Mouse (Mus musculus) CH12.LX (cell line): ENCODE data around the gene Anxa8. TPM values are rescaled to one million over a fixed set of nuclear protein-coding genes. Genes with fewer than 3 reads are reported as not detected.

ENCODE experiments used
- DNase-seq: peaks from one replicate; pipeline ENCODE4 v3.0.0-alpha.2; 2013; ENCODE audit errors: extremely low read depth
- H3K27ac ChIP-seq: 2 replicates; pipeline ENCODE4 v1.5.1; 2012; ENCODE audit warnings: low read depth, mild to moderate bottlenecking, control low read depth, moderate library complexity; ENCODE audit not compliant: insufficient read depth
- H3K27me3 ChIP-seq: replicated peaks from 2 replicates; pipeline ENCODE3; 2012; ENCODE audit warnings: inconsistent platforms
- H3K36me3 ChIP-seq, 2 experiments: replicated peaks in 1 of 2; 2 replicates each; pipeline versions ENCODE3 to v1.6.1; 2012; ENCODE audit warnings: inconsistent platforms in 1 of 2, low read length in 1 of 2, mild to moderate bottlenecking in 1 of 2, mixed read lengths in 1 of 2, moderate library complexity in 1 of 2; ENCODE audit not compliant: control insufficient read depth in 1 of 2, insufficient read depth in 1 of 2
- H3K4me1 ChIP-seq, 2 experiments: 2 replicates each; pipeline ENCODE4 v1.6.1; 2012; ENCODE audit warnings: inconsistent platforms in 1 of 2, moderate library complexity in 1 of 2; ENCODE audit not compliant: insufficient read depth in 2 of 2, control insufficient read depth in 1 of 2
- H3K4me2 ChIP-seq: 2 replicates; pipeline ENCODE4 v1.6.1; 2012; ENCODE audit warnings: low read depth, mild to moderate bottlenecking, control low read depth; ENCODE audit not compliant: poor library complexity, insufficient read depth, severe bottlenecking
- H3K4me3 ChIP-seq, 3 experiments: fragments of 150-350 bp in 1 of 3; sonication (generic) in 1 of 3; replicated peaks in 1 of 3; 2 replicates each; pipeline versions ENCODE3 to v1.5.1; 2011 to 2012; ENCODE audit warnings: low read depth in 2 of 3, low read length in 2 of 3, mild to moderate bottlenecking in 2 of 3, moderate library complexity in 2 of 3, control low read depth in 1 of 3, improper control_type of control experiment in 1 of 3, inconsistent platforms in 1 of 3, mixed read lengths in 1 of 3; ENCODE audit not compliant: poor library complexity in 1 of 3
- H3K79me2 ChIP-seq: replicated peaks from 2 replicates; pipeline ENCODE4 v1.6.1; 2012; ENCODE audit warnings: mild to moderate bottlenecking, moderate library complexity; ENCODE audit not compliant: control insufficient read depth, poor library complexity, insufficient read depth, severe bottlenecking; ENCODE audit errors: extremely low read depth
- H3K9ac ChIP-seq: 2 replicates; pipeline ENCODE4 v1.6.1; 2012; ENCODE audit warnings: low read depth, mild to moderate bottlenecking, control low read depth, moderate library complexity; ENCODE audit not compliant: insufficient read depth
- H3K9me3 ChIP-seq: replicated peaks from 2 replicates; pipeline ENCODE3; 2012; ENCODE audit warnings: low read length, inconsistent platforms, mixed read lengths
- BHLHE40 ChIP-seq: IDR thresholded peaks from 2 replicates; pipeline ENCODE4 v1.6.1; 2011; ENCODE audit warnings: mild to moderate bottlenecking, low read depth, low read length, improper control_type of control experiment
- CHD1 ChIP-seq: IDR thresholded peaks from 2 replicates; pipeline ENCODE4 v1.6.1; 2012; ENCODE audit warnings: low read depth, low read length, improper control_type of control experiment, inconsistent platforms
- CHD2 ChIP-seq: IDR thresholded peaks from 2 replicates; pipeline ENCODE4 v1.6.1; 2011; ENCODE audit warnings: low read length, improper control_type of control experiment
- CTCF ChIP-seq, 2 experiments: IDR thresholded peaks in 1 of 2; conservative IDR thresholded peaks in 1 of 2; 2 replicates each; pipeline ENCODE4 v1.5.1; 2011 to 2012; ENCODE audit warnings: low read depth in 2 of 2, low read length in 2 of 2, improper control_type of control experiment in 1 of 2, inconsistent platforms in 1 of 2, mild to moderate bottlenecking in 1 of 2, moderate library complexity in 1 of 2
- E2F4 ChIP-seq: IDR thresholded peaks from 2 replicates; pipeline ENCODE4 v1.6.1; 2011; ENCODE audit warnings: low read depth, low read length, improper control_type of control experiment; ENCODE audit not compliant: insufficient replicate concordance
- ELF1 ChIP-seq: IDR thresholded peaks from 2 replicates; pipeline ENCODE4 v1.6.1; 2014; ENCODE audit warnings: low read depth, mild to moderate bottlenecking, inconsistent platforms, low read length, improper control_type of control experiment
- EP300 ChIP-seq: IDR thresholded peaks from 2 replicates; pipeline ENCODE4 v1.6.1; 2011; ENCODE audit warnings: low read length, improper control_type of control experiment
- ETS1 ChIP-seq: conservative IDR thresholded peaks from 2 replicates; pipeline ENCODE4 v1.6.1; 2012; ENCODE audit warnings: low read depth, mild to moderate bottlenecking, inconsistent platforms, low read length, improper control_type of control experiment, moderate library complexity
- GABPA ChIP-seq: IDR thresholded peaks from 2 replicates; pipeline ENCODE4 v1.6.1; 2012; ENCODE audit warnings: low read depth, low read length, improper control_type of control experiment, inconsistent platforms; ENCODE audit not compliant: insufficient replicate concordance
- HCFC1 ChIP-seq: IDR thresholded peaks from 2 replicates; pipeline ENCODE4 v1.6.1; 2012; ENCODE audit warnings: low read depth, mild to moderate bottlenecking, inconsistent platforms, low read length, improper control_type of control experiment
- IRF4 ChIP-seq: IDR thresholded peaks from 2 replicates; pipeline ENCODE4 v1.6.1; 2014; ENCODE audit warnings: low read depth, mild to moderate bottlenecking, inconsistent platforms, low read length, improper control_type of control experiment
- JUN ChIP-seq: IDR thresholded peaks from 2 replicates; pipeline ENCODE4 v1.6.1; 2011; ENCODE audit warnings: low read depth, mild to moderate bottlenecking, low read length, improper control_type of control experiment, moderate library complexity; ENCODE audit not compliant: insufficient read depth
- JUND ChIP-seq: conservative IDR thresholded peaks from 2 replicates; pipeline ENCODE4 v1.6.1; 2011; ENCODE audit warnings: low read depth, low read length, improper control_type of control experiment
- KAT2A ChIP-seq: IDR thresholded peaks from 2 replicates; pipeline ENCODE4 v1.6.1; 2012; ENCODE audit warnings: low read length, improper control_type of control experiment, inconsistent platforms; ENCODE audit not compliant: insufficient replicate concordance
- MAFK ChIP-seq: IDR thresholded peaks from 2 replicates; pipeline ENCODE4 v1.6.1; 2011; ENCODE audit warnings: low read length, improper control_type of control experiment; ENCODE audit not compliant: insufficient replicate concordance
- MAX ChIP-seq: IDR thresholded peaks from 2 replicates; pipeline ENCODE4 v1.6.1; 2011; ENCODE audit warnings: low read length, improper control_type of control experiment
- MAZ ChIP-seq: IDR thresholded peaks from 2 replicates; pipeline ENCODE4 v1.6.1; 2012; ENCODE audit warnings: low read depth, mild to moderate bottlenecking, inconsistent platforms, low read length, improper control_type of control experiment, moderate library complexity
- MEF2A ChIP-seq: IDR thresholded peaks from 2 replicates; pipeline ENCODE4 v1.6.1; 2014; ENCODE audit warnings: low read depth, mild to moderate bottlenecking, inconsistent platforms, low read length, improper control_type of control experiment, borderline replicate concordance
- MXI1 ChIP-seq: IDR thresholded peaks from 2 replicates; pipeline ENCODE4 v1.6.1; 2011; ENCODE audit warnings: mild to moderate bottlenecking, low read depth, low read length, improper control_type of control experiment
- MYC ChIP-seq: IDR thresholded peaks from 2 replicates; pipeline ENCODE4 v1.6.1; 2011; ENCODE audit warnings: low read depth, mild to moderate bottlenecking, improper control_type of control experiment, low read length
- NELFE ChIP-seq: IDR thresholded peaks from 2 replicates; pipeline ENCODE4 v1.6.1; 2011; ENCODE audit warnings: low read depth, low read length, improper control_type of control experiment
- NRF1 ChIP-seq: IDR thresholded peaks from 2 replicates; pipeline ENCODE4 v1.6.1; 2014; ENCODE audit warnings: low read depth, mild to moderate bottlenecking, inconsistent platforms, low read length, improper control_type of control experiment, moderate library complexity
- PAX5 ChIP-seq: IDR thresholded peaks from 2 replicates; pipeline ENCODE4 v1.6.1; 2012; ENCODE audit warnings: low read length, inconsistent platforms, mixed read lengths
- POLR2A ChIP-seq: IDR thresholded peaks from 2 replicates; pipeline ENCODE4 v1.6.1; 2011; ENCODE audit warnings: low read depth, mild to moderate bottlenecking, improper control_type of control experiment, low read length
- POLR2AphosphoS2 ChIP-seq: IDR thresholded peaks from 2 replicates; pipeline ENCODE4 v1.6.1; 2011; ENCODE audit warnings: low read depth, low read length, improper control_type of control experiment
- RAD21 ChIP-seq: IDR thresholded peaks from 2 replicates; pipeline ENCODE4 v1.6.1; 2011; ENCODE audit warnings: low read depth, mild to moderate bottlenecking, low read length, improper control_type of control experiment, moderate library complexity
- RCOR1 ChIP-seq: conservative IDR thresholded peaks from 2 replicates; pipeline ENCODE4 v1.6.1; 2012; ENCODE audit warnings: low read depth, mild to moderate bottlenecking, inconsistent platforms, low read length, improper control_type of control experiment
- SIN3A ChIP-seq: IDR thresholded peaks from 2 replicates; pipeline ENCODE4 v1.6.1; 2012; ENCODE audit warnings: low read length, improper control_type of control experiment, inconsistent platforms
- SMC3 ChIP-seq: IDR thresholded peaks from 2 replicates; pipeline ENCODE4 v1.6.1; 2011; ENCODE audit warnings: low read depth, low read length, improper control_type of control experiment
- TBP ChIP-seq: conservative IDR thresholded peaks from 2 replicates; pipeline ENCODE4 v1.6.1; 2011; ENCODE audit warnings: low read depth, low read length, improper control_type of control experiment
- TCF12 ChIP-seq: IDR thresholded peaks from 2 replicates; pipeline ENCODE4 v1.6.1; 2014; ENCODE audit warnings: low read depth, mild to moderate bottlenecking, inconsistent platforms, low read length, improper control_type of control experiment
- UBTF ChIP-seq: IDR thresholded peaks from 2 replicates; pipeline ENCODE4 v1.6.1; 2012; ENCODE audit warnings: low read depth, mild to moderate bottlenecking, inconsistent platforms, low read length, improper control_type of control experiment, moderate library complexity
- USF1 ChIP-seq: IDR thresholded peaks from 2 replicates; pipeline ENCODE4 v1.6.1; 2014; ENCODE audit warnings: low read depth, mild to moderate bottlenecking, inconsistent platforms, low read length, improper control_type of control experiment
- USF2 ChIP-seq: conservative IDR thresholded peaks from 2 replicates; pipeline ENCODE4 v1.6.1; 2011; ENCODE audit warnings: low read depth, low read length, improper control_type of control experiment
- ZC3H11A ChIP-seq: IDR thresholded peaks from 2 replicates; pipeline ENCODE4 v1.6.1; 2012; ENCODE audit warnings: low read depth, mild to moderate bottlenecking, inconsistent platforms, low read length, improper control_type of control experiment
- ZKSCAN1 ChIP-seq: IDR thresholded peaks from 2 replicates; pipeline ENCODE4 v1.6.1; 2012; ENCODE audit warnings: low read depth, inconsistent platforms, low read length, improper control_type of control experiment, borderline replicate concordance
- ZMIZ1 ChIP-seq: IDR thresholded peaks from 2 replicates; pipeline ENCODE4 v1.6.1; 2012; ENCODE audit warnings: low read depth, mild to moderate bottlenecking, inconsistent platforms, low read length, improper control_type of control experiment
- ZNF384 ChIP-seq: IDR thresholded peaks from 2 replicates; pipeline ENCODE4 v1.6.1; 2012; ENCODE audit warnings: low read depth, low read length, improper control_type of control experiment, inconsistent platforms
- dilution Hi-C: fragments of 300-500 bp; cut with MboI; formaldehyde crosslinking; loops from 2 replicates; pipeline ENCODE4 v1.14.3; 2020; ENCODE audit warnings: low sequenced_read_pairs; ENCODE audit not compliant: extremely low pct_unique_long_range_greater_than_20kb, extremely low pct_ligation_motif_present
- in situ Hi-C: fragments of 300-500 bp; cut with MboI; formaldehyde crosslinking; loops from 3 replicates; pipeline ENCODE4 v1.14.3; 2019; ENCODE audit warnings: low sequenced_read_pairs, low pct_ligation_motif_present, low pct_unique_long_range_greater_than_20kb, mixed read lengths
- polyA plus RNA-seq: library from polyadenylated mRNA; unstranded; fragments of >175 nt; gene quantifications from 2 replicates; pipeline ENCODE4 v1.2.1, GENCODE M21; 2012; ENCODE audit warnings: low read depth; ENCODE audit not compliant: insufficient read length
- total RNA-seq, 2 experiments: library from RNA; depleted of rRNA; stranded (reverse); fragments of 300-350 nt in 1 of 2; fragments of >200 nt in 1 of 2; gene quantifications; 2 replicates each; pipeline ENCODE4 v1.2.3; 2012 to 2014

Anxa8 gene
- total and polyA plus RNA-seq, 3 experiments: 0.23 to 1.8 (median 0.33) TPM

GRCm38 (mm10) chr14:34080321-34080997 lies 5.3 kb upstream of the Anxa8 start:
- dilution Hi-C loops: no loop called here

GRCm38 (mm10) chr14:34086806-34087205 lies 1.0 kb downstream of the Anxa8 start:
- DNase-seq: no peak
- dilution Hi-C loops (no loop called here), in situ Hi-C loops (loop anchor here (10.0 kb wide), 4 partner anchors 68 to 488 kb away; partner anchors contain the start of genes Mmrn2, Npy4r and Sncg)
- H3K9me3 ChIP-seq: no peaks in the 10 kb centered on the region
- no peaks in the 10 kb centered on the region for H3K36me3 ChIP-seq
- no peak overlapping the region for H3K9ac ChIP-seq
- no peaks in the 10 kb centered on the region for H3K27me3 ChIP-seq
- no peak overlapping the region for H3K4me2 ChIP-seq
- H3K4me3 ChIP-seq: no peak overlapping the region
- H3K4me1 ChIP-seq: peaks cover 7 to 9% of the 10 kb centered on the region in 2 experiments; a peak in 1 of 4 replicates
- no peaks in the 10 kb centered on the region for H3K79me2 ChIP-seq
- TF ChIP-seq ZKSCAN1 (no peak), KAT2A (no peak), MAZ (no peak), MAX (no peak), PAX5 (no peak), POLR2A (no peak), IRF4 (no peak), MAFK (no peak), BHLHE40 (no peak), TBP (no peak), EP300 (no peak), CTCF (conservative IDR thresholded peaks at IDR 0.05 in 1 of 2, IDR thresholded peaks at IDR 0.05 in 1 of 2; ENCODE audit: low read depth in 2 of 2, low read length in 2 of 2) (no peak), POLR2AphosphoS2 (no peak), TCF12 (no peak), ZMIZ1 (no peak), ELF1 (no peak), CHD1 (no peak), USF2 (no peak)
- no peak overlapping the region for H3K27ac ChIP-seq

More at GRCm38 (mm10) chr14:34080321-34080997, 5.3 kb upstream of the Anxa8 start:
- H3K36me3 ChIP-seq: no peaks in the 10 kb centered on the region
- no peaks in the 10 kb centered on the region for H3K9me3 ChIP-seq
- in situ Hi-C loops: loop anchor here (10.0 kb wide), 4 partner anchors 74 to 494 kb away; partner anchors contain the start of genes Mmrn2, Npy4r and Sncg
- TF ChIP-seq E2F4: no peak
- TF ChIP-seq USF2: no peak
- peak; percentile 58 to 96 for TF ChIP-seq CTCF (conservative IDR thresholded peaks at IDR 0.05 in 1 of 2, IDR thresholded peaks at IDR 0.05 in 1 of 2; ENCODE audit: low read depth in 2 of 2, low read length in 2 of 2)
- no peak for TF ChIP-seq RCOR1
- TF ChIP-seq UBTF: no peak
- no peak for TF ChIP-seq POLR2AphosphoS2
- TF ChIP-seq MAZ: no peak
- peak; percentile 93 for TF ChIP-seq SMC3
- peak; percentile 30; the same call in 1 of the 2 replicates for TF ChIP-seq ZC3H11A
- TF ChIP-seq BHLHE40: no peak
- no peak for TF ChIP-seq JUN
- TF ChIP-seq ELF1: no peak
- TF ChIP-seq ZMIZ1: no peak
- no peak for TF ChIP-seq CHD1
- no peak for TF ChIP-seq EP300
- TF ChIP-seq MEF2A: no peak
- no peak for TF ChIP-seq HCFC1
- no peak for TF ChIP-seq KAT2A
- TF ChIP-seq PAX5: no peak
- TF ChIP-seq ZKSCAN1: no peak
- no peak for TF ChIP-seq NRF1
- TF ChIP-seq IRF4: 0 out of 2 replicates have a peak, but pooled peaks have one; percentile 29
- no peak for TF ChIP-seq SIN3A
- TF ChIP-seq MAX: no peak
- TF ChIP-seq ZNF384: no peak
- no peak for TF ChIP-seq ETS1
- TF ChIP-seq RAD21: peak; percentile 96
- no peak for TF ChIP-seq MYC
- TF ChIP-seq NELFE: no peak; the same call in 1 of the 2 replicates
- TF ChIP-seq POLR2A: no peak
- no peak for TF ChIP-seq TCF12
- TF ChIP-seq GABPA: no peak
- no peak for TF ChIP-seq USF1
- TF ChIP-seq JUND: no peak
- TF ChIP-seq MXI1: no peak
- no peak for TF ChIP-seq CHD2
- TF ChIP-seq MAFK: no peak
- TF ChIP-seq TBP: no peak
- H3K79me2 ChIP-seq: no peaks in the 10 kb centered on the region
- H3K9ac ChIP-seq: no peak overlapping the region
- no peak overlapping the region for H3K4me3 ChIP-seq
- H3K4me1 ChIP-seq: peaks cover 7 to 14% of the 10 kb centered on the region in 2 experiments; a peak in 3 of 4 replicates
- no peaks in the 10 kb centered on the region for H3K27me3 ChIP-seq
- no peak overlapping the region for H3K4me2 ChIP-seq
- H3K27ac ChIP-seq: no peak overlapping the region
- DNase-seq: peak; percentile 87
